Mouse (Mus musculus) stomach, embryonic 15.5 days (tissue): ENCODE results near the gene Tpsab1. TPM values are rescaled to one million over a fixed set of nuclear protein-coding genes. Genes with fewer than 3 reads are reported as not detected.

Experiments
- ATAC-seq: fragments of 200-750 bp; cut with Nextera tagmentation; 2 replicates; pipeline ENCODE4 v1.8.0; 2017; ENCODE audit warnings: low read depth, moderate number of reproducible peaks, moderate TSS enrichment; ENCODE audit not compliant: insufficient read depth, low FRiP score
- H3K27ac ChIP-seq: fragments of 300-500 bp; sonication (generic); 2 replicates; pipeline ENCODE4 v1.5.1; 2015; ENCODE audit warnings: mild to moderate bottlenecking, inconsistent platforms
- H3K27me3 ChIP-seq: fragments of 300-500 bp; sonication (generic); replicated peaks from 2 replicates; pipeline ENCODE4 v1.6.1; 2015; ENCODE audit warnings: inconsistent platforms
- H3K36me3 ChIP-seq: fragments of 300-500 bp; sonication (generic); 2 replicates; pipeline ENCODE4 v1.6.1; 2015; ENCODE audit warnings: inconsistent platforms
- H3K4me1 ChIP-seq: fragments of 300-500 bp; sonication (generic); 2 replicates; pipeline ENCODE4 v1.6.1; 2015; ENCODE audit warnings: inconsistent platforms
- H3K4me2 ChIP-seq: fragments of 300-500 bp; sonication (generic); 2 replicates; pipeline ENCODE4 v1.6.1; 2015; ENCODE audit warnings: mild to moderate bottlenecking, inconsistent platforms
- H3K4me3 ChIP-seq: fragments of 300-500 bp; sonication (generic); replicated peaks from 2 replicates; pipeline ENCODE4 v1.5.1; 2015; ENCODE audit warnings: inconsistent platforms
- H3K9ac ChIP-seq: fragments of 300-500 bp; sonication (generic); 2 replicates; pipeline ENCODE4 v1.6.1; 2015; ENCODE audit warnings: inconsistent platforms
- H3K9me3 ChIP-seq: fragments of 300-500 bp; sonication (generic); 2 replicates; pipeline ENCODE4 v1.6.1; 2016; ENCODE audit warnings: inconsistent platforms
- WGBS: fragments of 180-500 bp; shearing (Covaris S2); methylation state at CpG from one replicate; pipeline ENCODE4 v1.1.7; 2015; 5-methylcytosine and 5-hydroxymethylcytosine counted together
- polyA plus RNA-seq: library from polyadenylated mRNA; unstranded; fragments of >200 nt; fragmentation: Nextera tagmentation; extraction: Ambion mirVana; gene quantifications from 2 replicates; pipeline ENCODE4 v1.2.1, GENCODE M21; 2015

The Tpsab1 gene
- polyA plus RNA-seq, 1 experiment from 2014 or later: 0.64 TPM

GRCm38 (mm10) chr17:25322930-25323329, 22.4 kb downstream of the Tpsab1 start:
- Histone ChIP-seq H3K36me3 (no peaks in the 10 kb centered on the region), H3K4me3 (no peak overlapping the region), H3K4me2 (no peak overlapping the region), H3K9ac (no peak overlapping the region), H3K27me3 (0 out of 2 replicates have a peak, but pooled peaks cover 2% of the 10 kb centered on the region), H3K4me1 (no peaks in the 10 kb centered on the region), H3K27ac (no peak overlapping the region), H3K9me3 (no peaks in the 10 kb centered on the region)
- ATAC-seq: peak; percentile 47; the same call in 1 of the 2 replicates
- 9% methylated on average over 2 of the region's 2 CpGs for WGBS

- Histone ChIP-seq H3K4me1 (no peaks in the 10 kb centered on the region), H3K27ac (no peak overlapping the region), H3K4me2 (no peak overlapping the region), H3K4me3 (no peak overlapping the region), H3K9me3 (no peaks in the 10 kb centered on the region), H3K36me3 (no peaks in the 10 kb centered on the region), H3K9ac (no peak overlapping the region), H3K27me3 (0 out of 2 replicates have a peak, but pooled peaks cover 2% of the 10 kb centered on the region)
- WGBS: 85% methylated on average over 8 of the region's 8 CpGs
- ATAC-seq: no peak
These were observed 24.5 kb downstream of the Tpsab1 start for GRCm38 (mm10) chr17:25320819-25321218.

- WGBS: 72% methylated on average over 5 of the region's 5 CpGs
- Histone ChIP-seq H3K9ac (no peak within 1 kb of the TSS), H3K36me3 (no peaks in the 10 kb centered on the region), H3K27ac (no peak within 1 kb of the TSS), H3K4me3 (no peak within 1 kb of the TSS), H3K4me2 (no peak within 1 kb of the TSS), H3K27me3 (no peaks in the 10 kb centered on the region), H3K4me1 (no peaks in the 10 kb centered on the region), H3K9me3 (no peaks in the 10 kb centered on the region)
- no peak for ATAC-seq
These were observed 27.0 kb downstream of the Tpsab1 start, which contains the start of gene Prss29 for GRCm38 (mm10) chr17:25318354-25318753. Prss29 (plus strand) TSS chr17:25318654.

GRCm38 (mm10) chr17:25308346-25308745, 37.0 kb downstream of the Tpsab1 start, which contains the start of gene Prss28:
Prss28 (plus strand) TSS chr17:25308646.
- H3K4me1 ChIP-seq: no peaks in the 10 kb centered on the region
- H3K27me3 ChIP-seq: no peaks in the 10 kb centered on the region
- no peak for ATAC-seq
- no peak within 1 kb of the TSS for H3K27ac ChIP-seq
- no peak within 1 kb of the TSS for H3K9ac ChIP-seq
- H3K4me2 ChIP-seq: no peak within 1 kb of the TSS
- 49% methylated on average over 4 of the region's 4 CpGs for WGBS
- no peaks in the 10 kb centered on the region for H3K9me3 ChIP-seq
- H3K4me3 ChIP-seq: no peak within 1 kb of the TSS
- no peaks in the 10 kb centered on the region for H3K36me3 ChIP-seq

GRCm38 (mm10) chr17:25298094-25298493, 47.3 kb downstream of the Tpsab1 start, which contains the start of gene Prss34:
Prss34 (plus strand) TSS chr17:25298394.
- H3K27ac ChIP-seq: no peak within 1 kb of the TSS
- H3K9ac ChIP-seq: no peak within 1 kb of the TSS
- no peaks in the 10 kb centered on the region for H3K36me3 ChIP-seq
- H3K4me3 ChIP-seq: no peak within 1 kb of the TSS
- no peaks in the 10 kb centered on the region for H3K27me3 ChIP-seq
- H3K9me3 ChIP-seq: no peaks in the 10 kb centered on the region
- H3K4me1 ChIP-seq: no peaks in the 10 kb centered on the region
- WGBS: 69% methylated on average over 5 of the region's 5 CpGs
- no peak within 1 kb of the TSS for H3K4me2 ChIP-seq
- ATAC-seq: no peak

GRCm38 (mm10) chr17:25294111-25294510, 51.3 kb downstream of the Tpsab1 start:
- Histone ChIP-seq H3K27me3 (no peaks in the 10 kb centered on the region), H3K27ac (no peak overlapping the region), H3K9ac (no peak overlapping the region), H3K9me3 (no peaks in the 10 kb centered on the region), H3K4me1 (no peaks in the 10 kb centered on the region), H3K4me3 (no peak overlapping the region), H3K36me3 (no peaks in the 10 kb centered on the region), H3K4me2 (no peak overlapping the region)
- WGBS: 61% methylated on average over 1 of the region's 1 CpGs
- no peak for ATAC-seq

- H3K9me3 ChIP-seq: no peaks in the 10 kb centered on the region
- no peaks in the 10 kb centered on the region for H3K4me1 ChIP-seq
- no peak overlapping the region for H3K4me3 ChIP-seq
- ATAC-seq: no peak
- H3K36me3 ChIP-seq: no peaks in the 10 kb centered on the region
- 56% methylated on average over 5 of the region's 5 CpGs for WGBS
- H3K27me3 ChIP-seq: no peaks in the 10 kb centered on the region
- no peak overlapping the region for H3K4me2 ChIP-seq
- no peak overlapping the region for H3K9ac ChIP-seq
- H3K27ac ChIP-seq: no peak overlapping the region
These were observed 51.9 kb downstream of the Tpsab1 start for GRCm38 (mm10) chr17:25293495-25293894.

Other genes with a start within 250 kb of the Tpsab1 start
- 38.6 and 40.2 TPM in 2 replicates for gene Telo2, start 229.6 kb downstream of the Tpsab1 start, polyA plus RNA-seq
- 0.12 and 0.36 TPM in 2 replicates for gene Ptx4, start 224.8 kb downstream of the Tpsab1 start, polyA plus RNA-seq
- 18.1 and 21.1 TPM in 2 replicates for gene Clcn7, start 212.2 kb downstream of the Tpsab1 start, polyA plus RNA-seq
- 0.46 and 0.62 TPM in 2 replicates for gene Ccdc154, start 183.1 kb downstream of the Tpsab1 start, polyA plus RNA-seq
- 4.3 and 8.4 TPM in 2 replicates for gene Gm38655, start 170.1 kb downstream of the Tpsab1 start, polyA plus RNA-seq
- gene BC003965, start 161.0 kb downstream of the Tpsab1 start, polyA plus RNA-seq: 34.1 and 35.5 TPM in 2 replicates
- gene Unkl, start 157.2 kb downstream of the Tpsab1 start, polyA plus RNA-seq: 7.2 TPM in 2 replicates
- gene Gnptg, start 105.4 kb downstream of the Tpsab1 start, polyA plus RNA-seq: 41.9 and 44.2 TPM in 2 replicates
- 42.8 and 43.1 TPM in 2 replicates for gene Tsr3, start 105.4 kb downstream of the Tpsab1 start, polyA plus RNA-seq
- 3.3 and 7.2 TPM in 2 replicates for gene Baiap3, start 89.2 kb downstream of the Tpsab1 start, polyA plus RNA-seq
- 503 and 542 TPM in 2 replicates for gene Ube2i, start 70.9 kb downstream of the Tpsab1 start, polyA plus RNA-seq
- 1.8 TPM in 2 replicates for gene Prss34, start 47.2 kb downstream of the Tpsab1 start, polyA plus RNA-seq
- gene Prss28, start 36.9 kb downstream of the Tpsab1 start, polyA plus RNA-seq: not detected in 2 replicates
- not detected in 2 replicates for gene Prss29, start 26.9 kb downstream of the Tpsab1 start, polyA plus RNA-seq
- 10.4 and 14.3 TPM in 2 replicates for gene Tpsb2, start 20.7 kb upstream of the Tpsab1 start, polyA plus RNA-seq
- gene Tpsg1, start 23.7 kb upstream of the Tpsab1 start, polyA plus RNA-seq: 3.5 and 4.7 TPM in 2 replicates
- gene Cacna1h, start 88.2 kb upstream of the Tpsab1 start, polyA plus RNA-seq: 5.1 and 5.6 TPM in 2 replicates
- 0.12 and 0.31 TPM in 2 replicates for gene Tekt4, start 109.1 kb upstream of the Tpsab1 start, polyA plus RNA-seq
- gene Sstr5, start 151.7 kb upstream of the Tpsab1 start, polyA plus RNA-seq: 0.32 and 0.37 TPM in 2 replicates
- gene Sox8, start 225.1 kb upstream of the Tpsab1 start, polyA plus RNA-seq: 5.8 and 6.0 TPM in 2 replicates
- 27.4 and 29.8 TPM in 2 replicates for gene Lmf1, start 233.5 kb upstream of the Tpsab1 start, polyA plus RNA-seq